Mouse (Mus musculus) E14TG2a.4 (cell line): ENCODE measurements around the gene Sbno2.

ENCODE experiments used
- CTCF ChIP-seq: conservative IDR thresholded peaks from 2 replicates; pipeline ENCODE4 v1.5.1; 2014; ENCODE audit warnings: low read length
- NANOG ChIP-seq: IDR thresholded peaks from 2 replicates; pipeline ENCODE4 v1.6.1; 2014; ENCODE audit warnings: borderline replicate concordance, low read length, mixed read lengths
- POU5F1 ChIP-seq: IDR thresholded peaks from 2 replicates; pipeline ENCODE4 v1.6.1; 2014; ENCODE audit warnings: low read length, borderline replicate concordance

DNA sequence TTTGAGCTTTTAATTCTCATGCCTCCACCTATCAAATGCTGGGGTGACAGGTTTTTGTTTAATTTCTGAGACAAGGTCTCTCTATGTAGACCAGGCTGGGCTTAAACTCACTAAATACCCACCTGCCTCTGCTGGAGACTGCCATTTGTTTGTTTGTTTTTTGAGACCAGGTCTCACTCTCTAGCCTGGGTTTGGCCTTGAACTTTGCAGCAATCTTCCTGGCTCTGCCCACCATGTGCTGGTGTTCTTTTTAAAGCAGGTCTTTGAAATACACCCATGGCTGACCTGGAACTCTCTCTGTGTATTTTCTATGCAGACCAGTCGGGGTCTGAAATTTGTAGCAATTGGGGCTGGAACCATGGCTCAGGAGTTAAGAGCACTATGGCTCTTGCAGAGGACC lies 30.3 kb upstream of the Sbno2 start:
- TF ChIP-seq CTCF (no peak), NANOG (no peak), POU5F1 (no peak)
